Mouse (Mus musculus) MN1 (cell line): ENCODE data around the gene Dnah11.
"Not testable (repeated sequence)": the region's sequence is repeated elsewhere in the genome, so short reads cannot be mapped to it uniquely, and the experiment has no call there.

Source experiments
- DNase-seq: peaks from one replicate; pipeline ENCODE4 v3.0.0-alpha.2; 2016; ENCODE audit warnings: low spot score

The Dnah11 gene

GRCm38 (mm10) chr12:117973712-117974111, 225.1 kb downstream of the Dnah11 start:
- no peak for DNase-seq

GRCm38 (mm10) chr12:117962698-117963097, 236.1 kb downstream of the Dnah11 start:
- no peak for DNase-seq

DNA sequence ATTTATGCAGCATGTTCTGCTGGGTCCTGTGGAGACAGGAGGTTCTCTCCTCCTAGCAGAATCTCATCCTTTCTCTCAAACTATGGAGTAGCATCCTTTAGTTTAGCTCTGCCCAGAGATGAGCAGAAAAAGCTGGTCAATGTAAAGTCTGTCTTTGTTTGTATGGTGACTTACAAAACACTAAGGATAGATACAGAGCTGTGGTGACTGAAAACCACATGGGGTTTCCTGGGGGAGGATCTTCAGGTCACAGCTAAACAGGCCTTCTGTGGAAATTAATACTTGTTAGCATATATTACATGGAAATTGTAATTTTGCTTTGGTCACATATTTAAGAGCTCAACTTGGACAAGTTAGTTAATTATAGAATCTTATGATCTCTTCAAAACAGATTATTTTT, 239.6 kb downstream of the Dnah11 start:
- DNase-seq: no peak

DNA sequence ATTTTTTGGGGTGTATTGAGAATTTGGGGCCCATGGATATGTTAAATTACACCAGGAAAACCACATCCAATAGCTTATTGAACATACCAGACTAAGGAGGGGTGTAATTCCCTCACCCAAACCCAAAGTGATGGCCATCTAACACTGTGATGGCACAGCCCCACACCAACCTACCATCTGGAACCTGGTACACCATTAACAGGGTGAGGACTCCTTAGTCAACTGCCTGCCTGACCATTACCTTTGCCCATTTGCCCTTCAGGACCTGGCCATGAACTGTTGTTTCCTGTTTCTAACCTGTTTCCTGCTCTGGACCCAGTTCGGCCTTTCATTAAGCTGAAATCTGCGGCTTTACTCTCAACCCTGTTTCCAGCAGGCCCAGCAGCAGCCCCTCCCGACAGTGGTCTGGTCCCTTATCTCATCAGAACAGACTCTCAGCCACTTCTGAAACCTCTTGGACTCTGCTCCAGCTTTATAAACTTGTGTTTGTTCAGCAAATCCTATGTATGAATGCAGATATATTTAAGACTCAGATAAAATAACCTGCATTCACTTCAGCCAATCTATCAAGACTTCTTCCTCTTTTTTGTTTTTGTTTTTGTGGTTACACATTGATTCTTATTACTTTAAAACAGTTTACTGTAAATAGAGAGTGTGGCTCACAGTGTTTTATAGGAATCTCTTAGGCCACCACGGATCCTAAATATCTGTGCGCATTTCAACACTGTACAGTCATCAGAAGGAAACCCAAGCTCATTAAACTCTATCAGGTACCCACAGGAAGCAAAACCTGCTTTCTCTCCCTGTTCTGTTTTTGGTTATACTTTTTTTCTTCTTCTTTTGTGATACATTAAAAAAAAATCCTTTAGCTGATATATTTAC, 251.8 kb downstream of the Dnah11 start:
- no peak for DNase-seq

DNA sequence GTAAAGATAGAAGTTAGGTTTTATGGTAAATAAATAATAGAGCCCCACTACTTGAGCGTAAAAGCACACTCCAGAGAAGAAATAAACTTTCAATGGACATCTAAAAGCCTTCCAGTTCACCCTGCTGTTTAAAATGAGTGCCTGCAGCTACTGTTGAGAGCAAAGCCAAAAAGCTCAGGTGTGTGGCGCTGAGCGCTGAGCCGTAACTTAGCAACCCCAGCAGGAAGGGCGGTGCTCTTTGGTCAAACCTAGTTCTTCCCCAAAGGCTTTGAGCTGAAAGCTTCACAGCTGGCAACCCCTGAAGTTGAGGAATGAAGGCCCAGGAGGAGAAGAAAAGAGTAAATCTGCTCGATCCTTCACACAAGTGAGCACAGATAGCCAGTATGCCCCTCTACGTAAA, 256.9 kb downstream of the Dnah11 start:
- DNase-seq: no peak

GRCm38 (mm10) chr12:117938214-117938613, 260.6 kb downstream of the Dnah11 start:
- no peak for DNase-seq

GRCm38 (mm10) chr12:117932026-117932425, 266.8 kb downstream of the Dnah11 start:
- no peak for DNase-seq

DNA sequence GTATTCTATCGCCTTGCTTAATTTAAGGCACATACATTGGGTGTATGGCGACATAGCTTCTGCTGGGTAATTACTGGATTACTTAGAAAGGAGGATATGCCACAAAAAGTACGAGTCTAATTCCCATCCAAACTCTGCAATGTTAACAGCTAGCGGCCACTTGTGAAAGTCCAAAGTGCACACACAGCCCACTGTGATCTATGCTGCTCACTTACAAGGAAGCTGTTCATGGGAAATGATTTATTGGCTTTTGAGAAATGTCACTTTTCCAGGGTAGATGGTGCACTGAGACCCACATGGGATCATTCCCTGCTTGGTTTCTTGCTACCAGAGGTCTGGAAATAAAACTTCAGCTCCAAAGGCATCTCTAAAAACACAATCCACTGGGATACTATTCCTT, 269.1 kb downstream of the Dnah11 start:
- DNase-seq: no peak

- no peak for DNase-seq
These were observed 282.8 kb downstream of the Dnah11 start for GRCm38 (mm10) chr12:117915826-117916588.

- no peak for DNase-seq
These were observed 284.1 kb downstream of the Dnah11 start for GRCm38 (mm10) chr12:117914613-117915245.

GRCm38 (mm10) chr12:117911396-117911795, 287.4 kb downstream of the Dnah11 start:
- no peak for DNase-seq

DNA sequence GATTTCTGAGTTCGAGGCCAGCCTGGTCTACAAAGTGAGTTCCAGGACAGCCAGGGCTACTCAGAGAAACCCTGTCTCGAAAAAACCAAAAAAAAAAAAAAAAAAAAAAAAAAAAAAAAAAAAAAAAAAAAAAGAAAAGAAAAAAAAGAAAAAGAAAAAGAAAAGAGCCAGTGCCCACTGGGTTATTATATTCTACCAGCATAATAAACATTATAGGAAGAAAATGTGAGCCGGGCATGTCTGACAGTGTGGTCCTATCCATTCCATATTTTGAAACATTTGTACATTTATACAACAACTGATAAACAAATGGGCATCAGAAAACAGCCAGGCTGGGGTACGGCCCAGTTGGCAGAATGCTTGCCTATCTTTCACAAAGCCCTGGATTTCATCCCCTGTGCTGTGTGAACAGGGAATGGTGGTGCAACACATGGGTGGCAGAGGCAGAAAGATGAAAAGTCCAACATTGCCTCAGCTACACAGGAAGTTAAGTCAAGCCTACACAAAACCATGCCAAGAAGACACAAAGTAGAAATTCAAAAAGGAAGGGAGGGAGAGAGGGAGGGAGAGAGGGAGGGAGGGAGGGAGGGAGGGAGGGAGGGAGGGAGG, 293.5 kb downstream of the Dnah11 start:
- DNase-seq: not testable (repeated sequence)

DNA sequence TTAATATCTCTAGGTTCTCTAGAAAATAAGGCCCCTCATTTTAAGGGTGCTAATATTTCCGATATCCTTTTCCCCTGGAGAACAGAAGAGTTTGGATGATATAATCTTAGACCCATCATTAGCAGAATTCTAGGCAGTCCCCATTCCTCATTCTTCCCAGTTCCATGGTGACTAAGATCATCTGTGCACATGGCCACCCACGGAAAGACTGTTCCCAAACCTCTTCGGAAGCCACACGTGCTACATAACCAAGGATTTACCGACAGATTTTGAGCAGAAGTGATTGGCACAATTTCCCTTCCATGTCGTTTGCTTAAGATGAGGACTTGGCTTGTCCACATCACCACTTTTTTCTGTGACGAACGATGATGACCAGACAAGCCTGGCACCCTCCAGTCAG, 295.2 kb downstream of the Dnah11 start:
- no peak for DNase-seq

- DNase-seq: not testable (repeated sequence)
These were observed 297.5 kb downstream of the Dnah11 start for GRCm38 (mm10) chr12:117901352-117901751.

DNA sequence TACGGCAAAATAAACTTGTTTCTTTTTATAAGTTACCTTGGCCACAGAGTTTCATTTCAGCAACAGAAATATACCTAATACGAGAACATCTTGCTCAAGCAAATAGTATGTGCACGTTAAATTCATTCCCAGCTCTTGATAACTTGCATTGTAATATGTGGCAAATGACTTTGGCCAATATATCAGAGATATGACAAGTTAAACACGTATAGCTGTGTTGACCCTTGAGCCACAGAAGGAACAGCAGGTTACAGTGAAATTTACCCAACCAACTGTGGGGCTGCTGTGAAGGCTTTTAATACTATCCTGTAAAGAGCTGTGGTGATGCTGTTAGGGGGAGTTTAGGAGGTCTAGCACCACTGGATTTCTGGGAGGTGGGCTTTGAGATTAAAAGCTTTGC, 298.0 kb downstream of the Dnah11 start:
- DNase-seq: not testable (repeated sequence)

DNA sequence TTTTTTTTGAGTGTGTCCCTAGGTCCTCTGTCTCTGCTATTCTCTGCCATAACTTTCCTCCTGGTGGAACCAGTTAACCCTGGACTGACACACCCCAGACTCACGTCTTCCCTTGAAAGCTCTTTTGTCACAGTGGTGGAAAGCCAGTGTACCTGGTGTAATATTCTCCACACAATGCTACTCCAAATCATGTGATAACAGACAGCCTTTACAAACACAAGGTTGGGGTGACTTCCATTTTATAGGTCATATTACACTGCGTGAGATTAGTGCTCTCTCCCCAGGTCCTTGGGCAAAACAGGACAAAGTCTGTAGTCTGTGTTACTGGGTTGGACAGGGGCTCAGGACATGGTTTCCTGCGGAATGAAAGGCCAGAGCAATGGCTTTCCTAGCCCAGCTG, 311.4 kb downstream of the Dnah11 start:
- no peak for DNase-seq

DNA sequence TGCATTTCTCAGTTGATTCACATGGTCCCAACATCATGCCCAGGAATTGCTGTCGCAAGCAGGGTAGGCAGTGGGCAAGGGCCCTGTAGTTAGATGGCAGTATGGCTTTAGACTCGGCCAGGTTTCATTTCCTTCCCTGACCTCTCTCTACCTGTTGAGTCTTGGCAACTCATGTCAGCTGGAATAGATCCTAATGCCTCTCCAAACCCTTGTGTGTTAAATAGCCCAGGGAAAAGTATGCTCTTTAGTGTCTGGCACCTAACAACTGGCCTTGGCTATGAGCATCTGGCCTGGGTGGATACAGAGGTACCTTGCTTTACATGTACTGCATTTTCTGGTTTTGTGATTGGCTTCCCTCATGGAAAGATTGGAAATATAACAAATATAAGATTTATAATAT, 314.2 kb downstream of the Dnah11 start:
- DNase-seq: no peak

- DNase-seq: no peak
These were observed 320.5 kb downstream of the Dnah11 start for GRCm38 (mm10) chr12:117878341-117878740.

- no peak for DNase-seq
These were observed 326.6 kb downstream of the Dnah11 start for GRCm38 (mm10) chr12:117872265-117872664.

DNA sequence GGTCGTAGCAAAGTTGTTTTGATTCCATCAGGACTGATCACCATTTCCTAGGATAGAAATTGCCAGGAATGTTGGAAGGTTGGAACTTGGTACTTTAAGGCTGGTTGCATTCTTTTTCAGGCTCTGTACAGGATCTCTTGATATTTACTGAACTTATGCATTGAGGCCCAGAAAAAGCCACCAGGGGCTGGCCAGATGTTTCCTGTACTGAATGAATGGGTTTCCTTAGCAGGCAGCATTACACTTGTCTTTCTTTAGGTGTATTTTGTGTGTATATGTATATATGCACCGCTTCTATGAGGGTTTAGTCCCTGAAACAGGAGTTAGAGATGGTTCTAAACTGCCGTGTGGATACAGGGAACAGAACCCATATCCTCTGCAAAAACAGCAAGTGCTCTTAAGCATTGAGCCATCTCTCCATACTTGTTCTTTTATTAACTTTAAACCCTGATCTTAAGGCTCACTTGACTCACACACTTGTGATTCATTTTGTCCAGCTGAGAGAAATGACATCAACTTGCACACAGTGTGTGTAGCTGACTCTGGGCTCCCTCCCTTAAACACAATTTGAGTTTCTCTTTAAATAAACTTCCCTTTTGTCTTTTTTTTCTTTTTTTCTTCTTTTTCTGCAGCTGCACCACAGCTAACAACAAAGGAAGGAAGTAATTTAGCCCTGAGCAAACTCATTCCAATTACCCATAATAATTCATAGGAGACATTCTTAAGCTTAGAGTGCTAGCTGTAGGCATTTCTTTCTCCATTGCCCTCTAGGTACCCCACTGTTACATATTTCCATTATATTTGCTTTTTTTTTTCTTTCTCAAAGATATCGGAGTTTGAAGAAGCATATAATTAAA, 330.9 kb downstream of the Dnah11 start:
- no peak for DNase-seq

DNA sequence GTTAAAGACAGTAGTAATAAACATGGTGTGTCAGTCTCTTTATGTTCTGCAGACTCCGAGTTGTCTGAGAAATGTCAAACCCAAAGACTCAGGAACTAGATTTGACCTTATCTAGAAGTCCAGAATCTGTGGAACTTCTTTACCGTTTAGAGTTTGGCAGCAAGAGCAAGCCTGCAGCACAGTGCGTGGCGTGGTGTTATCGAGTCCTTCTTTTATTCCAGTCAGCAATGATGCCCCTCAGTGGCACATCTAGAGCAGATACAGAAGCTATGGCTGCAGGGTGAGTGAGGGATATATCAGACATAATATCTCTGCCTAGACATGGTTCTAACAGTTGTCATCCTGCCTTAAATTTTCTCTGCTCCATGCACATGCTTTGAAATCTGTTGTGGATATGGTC, 336.2 kb downstream of the Dnah11 start:
- no peak for DNase-seq
